Comparison of ENCODE assay signal across 18 mouse cellular contexts in genomic region chr4:142048391-142048790, GRCm38 (mm10). TPM values are rescaled to one million over a fixed set of nuclear protein-coding genes. Genes with fewer than 3 reads are reported as not detected.
DNase-seq lines count a peak whose midpoint lies in the region; ATAC-seq and TF ChIP-seq lines count a peak whose summit lies in the region.
"Had no signal": no experiment of that assay in that cellular context is flagged by ENCODE, and none has a peak within 500 bp of the region (broad histone marks: within the 10 kb centered on the region; RNA-seq: fewer than 3 reads in every experiment).

No protein-coding gene starts in this region.

- no peak overlapping the region; the same call in 1 of the 2 replicates for H3K9ac ChIP-seq in heart, embryonic 13.5 days
- H3K9ac ChIP-seq in liver, postnatal 0 days (replicated peaks), result no peak overlapping the region
- no peak overlapping the region for H3K9ac ChIP-seq in liver, embryonic 15.5 days
- no peak overlapping the region for H3K9ac ChIP-seq in hindbrain, embryonic 14.5 days
- H3K9ac ChIP-seq: embryonic facial prominence, embryonic 12.5 days; heart, embryonic 15.5 days; hindbrain, embryonic 15.5 days; limb, embryonic 13.5 days; midbrain, embryonic 13.5 days had no signal

- TF ChIP-seq EP300 in liver, postnatal 0 days (IDR thresholded peaks at IDR 0.05; ENCODE audit: low read depth), result no peak

- 0 out of 2 replicates have a peak overlapping the region, but pooled peaks have one; percentile 0 for H3K27ac ChIP-seq in heart, embryonic 13.5 days (replicated peaks)
- H3K27ac ChIP-seq in liver, postnatal 0 days (ENCODE audit: low read depth), result no peak overlapping the region
- H3K27ac ChIP-seq in liver, embryonic 15.5 days (replicated peaks), result no peak overlapping the region
- H3K27ac ChIP-seq in hindbrain, embryonic 14.5 days, result no peak overlapping the region
- H3K27ac ChIP-seq: embryonic facial prominence, embryonic 12.5 days; heart, embryonic 15.5 days; hindbrain, embryonic 15.5 days; limb, embryonic 13.5 days; midbrain, embryonic 13.5 days had no signal

- peaks cover 56% of the 10 kb centered on the region for H3K4me1 ChIP-seq in heart, embryonic 13.5 days
- peaks cover 40% of the 10 kb centered on the region for H3K4me1 ChIP-seq in liver, postnatal 0 days (ENCODE audit: insufficient read depth)
- H3K4me1 ChIP-seq in liver, embryonic 15.5 days (replicated peaks), result peaks cover 77% of the 10 kb centered on the region
- H3K4me1 ChIP-seq in hindbrain, embryonic 14.5 days (replicated peaks; ENCODE audit: control insufficient read depth, insufficient read depth, low read length), result no peaks in the 10 kb centered on the region
- H3K4me1 ChIP-seq: hindbrain, embryonic 15.5 days; midbrain, embryonic 13.5 days had no signal

- 37% methylated on average over 8 of the region's 8 CpGs for WGBS in heart, embryonic 13.5 days
- 31% methylated on average over 8 of the region's 8 CpGs for WGBS in liver, postnatal 0 days (ENCODE audit: insufficient replicate concordance)
- 22% methylated on average over 8 of the region's 8 CpGs for WGBS in liver, embryonic 15.5 days (ENCODE audit: insufficient replicate concordance)
- WGBS in hindbrain, embryonic 14.5 days, result 69% methylated on average over 8 of the region's 8 CpGs

- DNase-seq in heart, postnatal 36 days, result no peak
- peak; percentile 54 for DNase-seq in liver
- DNase-seq in liver, postnatal 0 days, result no peak
- no peak for DNase-seq in hindbrain, embryonic 14.5 days (ENCODE audit: low spot score)
- no peak for DNase-seq in frontal cortex, postnatal 10 days (ENCODE audit: low spot score in 2 of 2)
- DNase-seq: adrenal gland, postnatal 36 days; cerebellum, adult 2 months; gastrocnemius, postnatal 10 days; right cerebral cortex, postnatal 25 days; thymus, adult 18-20 months had no signal

- H3K36me3 ChIP-seq in heart, embryonic 13.5 days, result no peaks in the 10 kb centered on the region
- no peaks in the 10 kb centered on the region for H3K36me3 ChIP-seq in liver, postnatal 0 days (replicated peaks; ENCODE audit: insufficient read depth, low read length)
- H3K36me3 ChIP-seq in liver, embryonic 15.5 days (replicated peaks), result no peaks in the 10 kb centered on the region
- H3K36me3 ChIP-seq in hindbrain, embryonic 14.5 days (replicated peaks; ENCODE audit: control insufficient read depth, insufficient read depth), result no peaks in the 10 kb centered on the region
- H3K36me3 ChIP-seq: embryonic facial prominence, embryonic 12.5 days; heart, embryonic 15.5 days; hindbrain, embryonic 15.5 days; limb, embryonic 13.5 days; midbrain, embryonic 13.5 days had no signal

- no peaks in the 10 kb centered on the region for H3K9me3 ChIP-seq in heart, embryonic 13.5 days
- H3K9me3 ChIP-seq in liver, postnatal 0 days (ENCODE audit: low read length), result no peaks in the 10 kb centered on the region
- H3K9me3 ChIP-seq in liver, embryonic 15.5 days (replicated peaks), result no peaks in the 10 kb centered on the region
- no peaks in the 10 kb centered on the region for H3K9me3 ChIP-seq in hindbrain, embryonic 14.5 days (ENCODE audit: control insufficient read depth, low read length)
- H3K9me3 ChIP-seq: embryonic facial prominence, embryonic 12.5 days; heart, embryonic 15.5 days; hindbrain, embryonic 15.5 days; limb, embryonic 13.5 days; midbrain, embryonic 13.5 days had no signal

- no peak for TF ChIP-seq CTCF in liver, postnatal 0 days (IDR thresholded peaks at IDR 0.05; ENCODE audit: low read depth)

- H3K4me2 ChIP-seq in heart, embryonic 13.5 days, result peak overlapping the region; percentile 3; the same call in 1 of the 2 replicates
- H3K4me2 ChIP-seq in liver, postnatal 0 days (ENCODE audit: low read depth, low read length), result no peak overlapping the region
- peak overlapping the region; percentile 41 for H3K4me2 ChIP-seq in liver, embryonic 15.5 days
- H3K4me2 ChIP-seq in hindbrain, embryonic 14.5 days (replicated peaks), result no peak overlapping the region
- H3K4me2 ChIP-seq: embryonic facial prominence, embryonic 12.5 days; heart, embryonic 15.5 days; hindbrain, embryonic 15.5 days; limb, embryonic 13.5 days; midbrain, embryonic 13.5 days had no signal

- ATAC-seq in heart, embryonic 13.5 days (ENCODE audit: extremely low read depth, insufficient number of reproducible peaks, low FRiP score, low TSS enrichment), result no peak
- ATAC-seq in liver, postnatal 0 days, result no peak
- ATAC-seq in liver, embryonic 15.5 days (ENCODE audit: insufficient read depth), result peak; percentile 38; the same call in 1 of the 2 replicates
- ATAC-seq in hindbrain, embryonic 14.5 days (ENCODE audit: low FRiP score), result no peak
- ATAC-seq: midbrain, embryonic 13.5 days had no signal

- H3K4me3 ChIP-seq in heart, embryonic 13.5 days, result no peak overlapping the region
- H3K4me3 ChIP-seq in liver, postnatal 0 days (ENCODE audit: low read depth, low read length), result no peak overlapping the region
- peak overlapping the region; percentile 22 for H3K4me3 ChIP-seq in liver, embryonic 15.5 days (replicated peaks)
- H3K4me3 ChIP-seq in hindbrain, embryonic 14.5 days (replicated peaks; ENCODE audit: low read length), result no peak overlapping the region
- H3K4me3 ChIP-seq: embryonic facial prominence, embryonic 12.5 days; heart, embryonic 15.5 days; hindbrain, embryonic 15.5 days; limb, embryonic 13.5 days; midbrain, embryonic 13.5 days had no signal

- no peaks in the 10 kb centered on the region for H3K27me3 ChIP-seq in heart, embryonic 13.5 days (replicated peaks)
- no peaks in the 10 kb centered on the region for H3K27me3 ChIP-seq in liver, postnatal 0 days (ENCODE audit: insufficient read depth, low read length)
- peaks cover 9% of the 10 kb centered on the region; the same call in 1 of the 2 replicates for H3K27me3 ChIP-seq in liver, embryonic 15.5 days
- no peaks in the 10 kb centered on the region for H3K27me3 ChIP-seq in hindbrain, embryonic 14.5 days (ENCODE audit: control insufficient read depth, insufficient read depth, low read length)
- H3K27me3 ChIP-seq: embryonic facial prominence, embryonic 12.5 days; heart, embryonic 15.5 days; hindbrain, embryonic 15.5 days; limb, embryonic 13.5 days; midbrain, embryonic 13.5 days had no signal

- intact Hi-C loops in heart, postnatal 36 days (cut with DNase I), result no loop called here

RNA-seq across cellular contexts. Expression of gene Fhad1, which starts 33.5 kb away (rescaled TPM):
- 2.7 and 3.6 TPM in 2 replicates for polyA plus RNA-seq in heart, embryonic 13.5 days (2015; fragmentation: Nextera tagmentation; extraction: Ambion mirVana)
- not detected for total RNA-seq in heart, postnatal 36 days (2021)
- polyA plus RNA-seq in liver, postnatal 0 days (2015; fragmentation: Nextera tagmentation; extraction: Ambion mirVana), result 0.71 and 1.0 TPM in 2 replicates
- polyA plus RNA-seq in liver, embryonic 15.5 days (2015; fragmentation: Nextera tagmentation; extraction: Ambion mirVana), result 0.24 TPM in 1 of 2 replicates, not detected in the other
- polyA plus RNA-seq in hindbrain, embryonic 14.5 days (2014; fragmentation: Nextera tagmentation; extraction: Ambion mirVana), result 3.6 and 5.4 TPM in 2 replicates

RNA-seq across cellular contexts. Expression of gene Tmem51, which starts 35.7 kb away (rescaled TPM):
- polyA plus RNA-seq in heart, embryonic 13.5 days (2015; fragmentation: Nextera tagmentation; extraction: Ambion mirVana), result 25.3 and 30.3 TPM in 2 replicates
- 1 to 10 TPM; 5.1 to 5.2 TPM for total RNA-seq in heart, postnatal 36 days (2021)
- 13.7 and 15.7 TPM in 2 replicates for polyA plus RNA-seq in liver, postnatal 0 days (2015; fragmentation: Nextera tagmentation; extraction: Ambion mirVana)
- polyA plus RNA-seq in liver, embryonic 15.5 days (2015; fragmentation: Nextera tagmentation; extraction: Ambion mirVana), result 16.2 and 17.6 TPM in 2 replicates
- 6.5 and 6.6 TPM in 2 replicates for polyA plus RNA-seq in hindbrain, embryonic 14.5 days (2014; fragmentation: Nextera tagmentation; extraction: Ambion mirVana)
- polyA plus RNA-seq: C2C12 had no signal

Comparison
In these comparisons a context has a peak if more than half of its experiments do, and no peak if none do; other contexts are left out.
1. H3K4me2 ChIP-seq: peak in heart, embryonic 13.5 days (single experiment) and liver, embryonic 15.5 days (single experiment); none in liver, postnatal 0 days (single experiment) and hindbrain, embryonic 14.5 days (single experiment).